Mouse (Mus musculus) midbrain, embryonic 15.5 days (tissue): ENCODE measurements around the gene Sufu. TPM values are rescaled to one million over a fixed set of nuclear protein-coding genes. Genes with fewer than 3 reads are reported as not detected.

Experiments used
- ATAC-seq: fragments of 200-750 bp; cut with Nextera tagmentation; replicated peaks from 2 replicates; pipeline ENCODE4 v1.8.0; 2017; ENCODE audit warnings: moderate TSS enrichment
- H3K27ac ChIP-seq: fragments of 300-500 bp; sonication (generic); 2 replicates; pipeline ENCODE4 v1.5.1; 2015; ENCODE audit warnings: mild to moderate bottlenecking, inconsistent platforms
- H3K27me3 ChIP-seq: fragments of 300-500 bp; sonication (generic); replicated peaks from 2 replicates; pipeline ENCODE4 v1.6.1; 2015; ENCODE audit warnings: inconsistent platforms
- H3K36me3 ChIP-seq: fragments of 300-500 bp; sonication (generic); replicated peaks from 2 replicates; pipeline ENCODE4 v1.6.1; 2015; ENCODE audit warnings: inconsistent platforms
- H3K4me1 ChIP-seq: fragments of 300-500 bp; sonication (generic); 2 replicates; pipeline ENCODE4 v1.6.1; 2015; ENCODE audit warnings: inconsistent platforms
- H3K4me2 ChIP-seq: fragments of 300-500 bp; sonication (generic); 2 replicates; pipeline ENCODE4 v1.6.1; 2015; ENCODE audit warnings: inconsistent platforms, mild to moderate bottlenecking, moderate library complexity
- H3K4me3 ChIP-seq: fragments of 300-500 bp; sonication (generic); 2 replicates; pipeline ENCODE4 v1.5.1; 2015; ENCODE audit warnings: mild to moderate bottlenecking, inconsistent platforms
- H3K9ac ChIP-seq: fragments of 300-500 bp; sonication (generic); 2 replicates; pipeline ENCODE4 v1.6.1; 2015; ENCODE audit warnings: mild to moderate bottlenecking, inconsistent platforms
- H3K9me3 ChIP-seq: fragments of 300-500 bp; sonication (generic); 2 replicates; pipeline ENCODE4 v1.6.1; 2016; ENCODE audit warnings: inconsistent platforms
- WGBS: fragments of 180-500 bp; shearing (Covaris S2); methylation state at CpG from one replicate; pipeline ENCODE4 v1.1.7; 2015; ENCODE audit warnings: mixed read lengths; 5-methylcytosine and 5-hydroxymethylcytosine counted together
- polyA plus RNA-seq: library from polyadenylated mRNA; unstranded; fragments of >200 nt; fragmentation: Nextera tagmentation; extraction: Ambion mirVana; gene quantifications from 2 replicates; pipeline ENCODE4 v1.2.1, GENCODE M21; 2015

The Sufu gene
- polyA plus RNA-seq, 1 experiment from 2014 or later: 24.4 TPM

- 39% methylated on average over 6 of the region's 6 CpGs for WGBS
- H3K4me2 ChIP-seq: no peak overlapping the region
- H3K9ac ChIP-seq: no peak overlapping the region
- H3K4me1 ChIP-seq: peaks cover 45% of the 10 kb centered on the region
- no peak overlapping the region for H3K4me3 ChIP-seq
- H3K36me3 ChIP-seq: no peaks in the 10 kb centered on the region
- no peak for ATAC-seq
- H3K27ac ChIP-seq: no peak overlapping the region
- H3K27me3 ChIP-seq: no peaks in the 10 kb centered on the region
- no peaks in the 10 kb centered on the region for H3K9me3 ChIP-seq
Observed at GRCm38 (mm10) chr19:46534542-46535098, 137.9 kb downstream of the Sufu start.

GRCm38 (mm10) chr19:46537357-46537756, 140.7 kb downstream of the Sufu start:
- Histone ChIP-seq H3K9me3 (no peaks in the 10 kb centered on the region), H3K4me1 (peaks cover 18% of the 10 kb centered on the region), H3K9ac (no peak overlapping the region), H3K4me2 (no peak overlapping the region), H3K27ac (no peak overlapping the region), H3K27me3 (no peaks in the 10 kb centered on the region), H3K4me3 (no peak overlapping the region), H3K36me3 (peaks cover 21% of the 10 kb centered on the region; the same call in 1 of the 2 replicates)
- ATAC-seq: no peak
- 85% methylated on average over 9 of the region's 9 CpGs for WGBS

DNA sequence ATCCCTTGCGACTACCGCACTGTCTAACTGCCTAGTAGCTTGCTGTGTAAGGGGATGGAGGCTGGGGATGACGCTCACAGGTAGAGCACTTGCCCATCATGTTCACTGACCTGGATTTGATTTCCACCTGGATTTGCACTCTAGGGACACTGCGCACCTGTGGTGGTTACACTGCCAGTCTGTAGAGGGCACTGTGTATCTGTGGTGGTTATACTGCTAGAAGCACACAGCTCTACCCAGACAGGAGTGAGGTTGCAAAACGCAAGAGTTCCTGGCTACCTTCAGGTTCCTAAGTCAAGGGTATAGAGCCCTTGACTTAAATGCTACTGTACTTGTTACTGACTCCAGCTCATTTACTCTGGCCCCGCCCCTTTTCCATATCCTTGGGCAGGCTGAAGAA, 141.5 kb downstream of the Sufu start:
- no peak for ATAC-seq
- Histone ChIP-seq H3K36me3 (peaks cover 27% of the 10 kb centered on the region; the same call in 1 of the 2 replicates), H3K27me3 (no peaks in the 10 kb centered on the region), H3K4me1 (peaks cover 9% of the 10 kb centered on the region), H3K27ac (no peak overlapping the region), H3K9ac (no peak overlapping the region), H3K9me3 (no peaks in the 10 kb centered on the region), H3K4me2 (no peak overlapping the region), H3K4me3 (no peak overlapping the region)
- WGBS: 84% methylated on average over 6 of the region's 6 CpGs

Other genes with a start within 250 kb of the Sufu start
- gene Pitx3, start 248.6 kb upstream of the Sufu start, polyA plus RNA-seq: 4.5 and 6.2 TPM in 2 replicates
- gene Gbf1, start 244.4 kb upstream of the Sufu start, polyA plus RNA-seq: 79.0 and 83.0 TPM in 2 replicates
- gene Nfkb2, start 92.6 kb upstream of the Sufu start, polyA plus RNA-seq: 2.3 and 2.7 TPM in 2 replicates
- gene Psd, start 69.7 kb upstream of the Sufu start, polyA plus RNA-seq: 146 and 148 TPM in 2 replicates
- 48.2 and 54.8 TPM in 2 replicates for gene Fbxl15, start 68.7 kb upstream of the Sufu start, polyA plus RNA-seq
- gene Cuedc2, start 58.2 kb upstream of the Sufu start, polyA plus RNA-seq: 340 and 347 TPM in 2 replicates
- gene Mfsd13a, start 55.8 kb upstream of the Sufu start, polyA plus RNA-seq: 11.1 and 11.7 TPM in 2 replicates
- gene 2310034G01Rik, start 46.6 kb upstream of the Sufu start, polyA plus RNA-seq: 2.0 and 2.8 TPM in 2 replicates
- 394 and 399 TPM in 2 replicates for gene Actr1a, start 1.1 kb upstream of the Sufu start, polyA plus RNA-seq
- gene Trim8, start 104.8 kb downstream of the Sufu start, polyA plus RNA-seq: 29.9 and 30.5 TPM in 2 replicates
- 209 and 210 TPM in 2 replicates for gene Arl3, start 176.3 kb downstream of the Sufu start, polyA plus RNA-seq
- 10.5 and 11.7 TPM in 2 replicates for gene Sfxn2, start 176.5 kb downstream of the Sufu start, polyA plus RNA-seq
- gene Wbp1l, start 202.2 kb downstream of the Sufu start, polyA plus RNA-seq: 41.1 and 42.6 TPM in 2 replicates